Mouse (Mus musculus) T-helper 17 cell (primary cell): ENCODE data around the gene Pi4k2a.

Experiments
- in situ Hi-C, 2 experiments: fragments of 300-600 bp; cut with MboI, MseI; formaldehyde crosslinking; loops; 1 replicate in 1 of 2; 2 replicates in 1 of 2; pipeline ENCODE4 v1.15.1; 2025; ENCODE audit warnings: high pct_unique_total_duplicates in 2 of 2

Pi4k2a gene

DNA sequence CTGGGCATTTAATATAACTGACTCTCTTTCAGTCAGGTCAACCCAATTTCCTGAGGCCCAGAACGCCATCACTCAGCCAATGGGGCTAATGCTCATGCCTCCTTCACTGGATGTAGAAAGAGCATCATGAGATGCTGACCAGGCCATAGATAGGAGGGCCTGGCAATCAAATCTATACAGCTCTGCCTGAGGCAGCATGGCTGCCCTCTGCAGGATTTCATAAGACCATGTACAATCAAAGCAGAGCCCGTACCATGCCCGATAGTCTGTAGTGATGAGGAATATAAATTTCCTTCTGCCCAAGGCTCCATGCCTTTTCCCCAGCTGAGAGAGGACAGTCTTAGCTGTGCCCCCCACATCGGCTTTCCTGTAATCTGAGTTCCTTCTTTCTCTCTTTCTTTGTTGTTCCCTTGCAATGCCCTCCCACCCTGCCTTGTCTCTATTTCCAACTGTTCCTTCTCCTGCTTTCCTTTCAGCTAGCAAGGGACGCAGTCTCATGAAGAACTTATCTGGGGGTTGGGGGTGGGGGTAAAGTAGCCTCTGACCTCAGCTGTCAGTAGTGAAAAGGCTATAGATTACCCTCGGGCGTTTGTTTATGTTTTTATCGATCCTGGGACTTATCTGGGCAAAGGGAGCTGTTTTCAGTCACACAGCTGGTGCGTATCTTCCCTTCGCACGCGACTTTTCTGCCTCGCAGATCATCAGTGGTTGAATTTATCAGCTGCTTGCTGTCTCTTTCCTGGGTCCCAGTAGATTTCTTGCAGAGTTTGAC is 68.2 kb downstream of the Pi4k2a start:
- in situ Hi-C loops = no loop called here

GRCm38 (mm10) chr19:42163764-42164163 is 73.5 kb downstream of the Pi4k2a start, which contains the start of gene Zfyve27:
Gene Zfyve27, plus strand, starts transcription at chr19:42163951.
- in situ Hi-C loops = loop anchor here in 1 of 2 experiments (10.0 kb wide), 2 partner anchors 69 to 129 kb away; partner anchors contain the start of genes Ankrd2 and Pi4k2a

GRCm38 (mm10) chr19:42164188-42164587 is 73.9 kb downstream of the Pi4k2a start:
- in situ Hi-C loops = loop anchor here in 1 of 2 experiments (10.0 kb wide), 2 partner anchors 69 to 129 kb away; partner anchors contain the start of genes Ankrd2 and Pi4k2a

GRCm38 (mm10) chr19:42166130-42166529 is 75.9 kb downstream of the Pi4k2a start:
- in situ Hi-C loops = loop anchor here in 1 of 2 experiments (10.0 kb wide), 2 partner anchors 71 to 131 kb away; partner anchors contain the start of genes Ankrd2 and Pi4k2a

- in situ Hi-C loops = loop anchor here in 1 of 2 experiments (10.0 kb wide), 2 partner anchors 72 to 132 kb away; partner anchors contain the start of genes Ankrd2 and Pi4k2a
Observed at GRCm38 (mm10) chr19:42166766-42167165, 76.5 kb downstream of the Pi4k2a start.

GRCm38 (mm10) chr19:42167489-42167888 is 77.2 kb downstream of the Pi4k2a start:
- in situ Hi-C loops = loop anchor here in 1 of 2 experiments (10.0 kb wide), 2 partner anchors 73 to 133 kb away; partner anchors contain the start of genes Ankrd2 and Pi4k2a

DNA sequence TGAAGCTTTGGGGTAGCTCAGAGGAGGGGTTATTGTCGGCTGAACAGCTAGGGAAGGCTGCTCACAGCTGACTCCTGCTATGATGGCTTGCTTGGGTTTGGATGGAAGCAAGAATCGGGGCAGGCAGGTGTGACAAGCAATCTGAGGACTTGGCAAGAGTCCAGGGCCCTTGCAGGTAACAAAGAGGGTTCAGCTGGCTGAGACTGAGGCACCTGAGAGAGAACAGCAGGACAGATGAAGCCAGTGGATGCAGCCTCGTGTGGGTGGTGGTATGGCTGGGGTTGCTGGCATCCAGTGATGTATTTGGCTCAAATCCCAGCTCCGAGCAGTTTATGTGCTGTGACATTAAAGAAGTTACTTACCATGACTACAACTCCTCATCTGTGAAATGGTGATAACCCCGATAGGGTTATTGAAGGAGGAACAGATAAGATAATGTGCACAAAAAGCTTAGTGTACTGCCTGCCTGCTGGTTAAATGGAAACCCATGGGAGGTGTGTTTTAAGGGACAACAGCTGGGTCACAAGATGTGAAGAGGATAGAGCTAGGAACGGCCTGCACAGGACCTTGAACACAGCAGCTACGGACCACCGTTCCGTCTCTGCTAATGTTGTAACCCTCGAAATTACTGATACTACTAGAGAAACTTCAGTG is 79.2 kb downstream of the Pi4k2a start:
- in situ Hi-C loops = loop anchor here in 1 of 2 experiments (10.0 kb wide), 2 partner anchors 75 to 135 kb away; partner anchors contain the start of genes Ankrd2 and Pi4k2a

DNA sequence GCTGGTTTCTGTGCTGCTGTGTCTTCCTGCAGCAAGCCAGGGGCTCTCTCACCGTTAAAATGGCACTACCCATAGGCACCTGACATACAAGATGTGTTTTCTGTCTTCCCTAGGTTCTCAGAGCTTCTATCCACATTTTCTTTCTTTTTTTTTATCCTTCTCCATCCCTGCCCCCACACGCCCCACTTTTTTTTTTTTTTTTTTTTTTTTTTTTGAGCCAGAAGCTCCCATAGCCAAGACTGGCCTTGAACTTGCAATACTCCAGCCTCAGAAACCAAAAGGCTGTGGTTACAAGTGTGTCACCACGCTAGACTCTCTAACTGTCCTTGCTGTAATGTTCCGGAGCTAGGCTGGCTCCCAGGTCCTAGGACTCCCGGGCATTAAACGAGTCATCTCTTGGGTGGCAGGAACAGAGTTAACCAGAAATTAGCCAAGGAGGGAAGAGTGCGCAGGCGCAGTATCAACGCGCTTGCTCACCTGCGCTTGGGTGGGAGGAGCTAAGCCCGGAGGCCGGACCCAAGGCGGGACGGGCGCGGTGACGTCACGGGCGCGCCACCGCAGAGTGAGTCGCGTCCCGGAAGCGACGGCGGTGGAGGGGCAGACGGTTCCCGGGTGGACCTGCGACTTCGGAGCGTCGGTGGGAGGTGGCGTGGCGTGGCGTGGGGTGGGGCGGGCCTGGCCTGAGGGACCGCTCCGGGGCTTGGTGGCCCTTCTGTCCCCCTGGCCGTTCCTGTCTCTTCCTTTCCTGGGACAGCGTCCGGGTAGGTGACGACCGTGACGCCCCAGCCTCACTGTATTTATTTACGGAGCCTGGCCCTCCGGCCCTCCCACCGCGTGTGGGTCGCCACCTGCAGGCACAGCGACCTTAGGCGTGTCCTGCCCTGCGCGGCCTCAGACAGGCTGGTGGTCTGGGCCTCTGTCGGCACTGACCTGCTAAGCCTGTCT is 80.0 kb downstream of the Pi4k2a start:
- in situ Hi-C loops = loop anchor here in 1 of 2 experiments (10.0 kb wide), 1 partner anchor 605 kb away; the partner anchor contains the start of gene Hps1
